Mouse (Mus musculus) G1E (cell line): ENCODE measurements around the gene Aldoc.

Experiments
- CTCF ChIP-seq: IDR thresholded peaks from 2 replicates; pipeline ENCODE4 v1.5.1; 2012; ENCODE audit warnings: low read depth, low read length, inconsistent platforms, mixed read lengths
- TAL1 ChIP-seq: conservative IDR thresholded peaks from 2 replicates; pipeline ENCODE4 v1.6.1; 2012; ENCODE audit warnings: low read depth, low read length, inconsistent platforms, mixed read lengths

DNA sequence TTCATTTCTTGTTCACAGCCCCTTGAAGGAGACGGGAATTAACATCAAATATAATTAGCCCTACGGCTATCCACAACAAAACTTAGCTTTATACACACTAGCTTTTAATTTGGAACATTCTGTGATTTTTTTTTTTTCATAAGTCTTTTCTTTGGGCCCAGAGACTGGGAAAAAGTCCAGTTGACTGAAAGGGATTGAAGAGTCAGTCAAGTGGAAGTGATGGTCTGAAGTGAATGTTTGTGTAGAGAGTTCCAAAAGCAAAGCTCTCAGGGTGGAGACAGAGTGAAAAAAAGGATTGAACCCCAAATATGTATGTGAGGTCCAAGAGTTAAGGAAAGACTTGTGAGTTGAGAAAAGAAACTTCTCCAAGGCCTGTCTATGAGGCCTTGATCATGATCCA, 4.4 kb upstream of the Aldoc start:
- TF ChIP-seq CTCF (no peak), TAL1 (no peak)
